Mouse (Mus musculus) midbrain, embryonic 12.5 days (tissue): ENCODE measurements around the gene 6030452D12Rik. TPM values are rescaled to one million over a fixed set of nuclear protein-coding genes. Genes with fewer than 3 reads are reported as not detected.
A peak's percentile ranks its signal among the peaks of the same experiment; 100 is the strongest.

Source experiments
- ATAC-seq: fragments of 200-750 bp; cut with Nextera tagmentation; 2 replicates; pipeline ENCODE4 v1.8.0; 2017; ENCODE audit warnings: low read depth, moderate TSS enrichment, moderate library complexity; ENCODE audit not compliant: low FRiP score
- H3K27ac ChIP-seq: fragments of 300-500 bp; sonication (generic); replicated peaks from 2 replicates; pipeline ENCODE4 v1.5.1; 2016; ENCODE audit warnings: mild to moderate bottlenecking
- H3K27me3 ChIP-seq: fragments of 300-500 bp; sonication (generic); 2 replicates; pipeline ENCODE4 v1.6.1; 2016; ENCODE audit warnings: mild to moderate bottlenecking
- H3K36me3 ChIP-seq: fragments of 300-500 bp; sonication (generic); 2 replicates; pipeline ENCODE4 v1.6.1; 2016
- H3K4me1 ChIP-seq: fragments of 300-500 bp; sonication (generic); 2 replicates; pipeline ENCODE4 v1.6.1; 2016
- H3K4me2 ChIP-seq: fragments of 300-500 bp; sonication (generic); replicated peaks from 2 replicates; pipeline ENCODE4 v1.6.1; 2016; ENCODE audit warnings: mild to moderate bottlenecking, moderate library complexity
- H3K4me3 ChIP-seq: fragments of 300-500 bp; sonication (generic); 2 replicates; pipeline ENCODE4 v1.5.1; 2016; ENCODE audit warnings: mild to moderate bottlenecking
- H3K9ac ChIP-seq: fragments of 300-500 bp; sonication (generic); replicated peaks from 2 replicates; pipeline ENCODE4 v1.6.1; 2016; ENCODE audit warnings: mild to moderate bottlenecking, moderate library complexity
- H3K9me3 ChIP-seq: fragments of 300-500 bp; sonication (generic); 2 replicates; pipeline ENCODE4 v1.6.1; 2016; ENCODE audit warnings: mild to moderate bottlenecking
- WGBS: fragments of 180-500 bp; shearing (Covaris S2); methylation state at CpG from one replicate; pipeline ENCODE4 v1.1.7; 2016; 5-methylcytosine and 5-hydroxymethylcytosine counted together
- polyA plus RNA-seq: library from polyadenylated mRNA; unstranded; fragments of >200 nt; fragmentation: Nextera tagmentation; extraction: Ambion mirVana; gene quantifications from 2 replicates; pipeline ENCODE4 v1.2.1, GENCODE M21; 2016

6030452D12Rik gene
- polyA plus RNA-seq, 1 experiment from 2014 or later, result not detected

- peak overlapping the region; percentile 17; the same call in 1 of the 2 replicates for H3K9ac ChIP-seq
- H3K4me2 ChIP-seq, result peak overlapping the region; percentile 69
- no peak overlapping the region for H3K27ac ChIP-seq
- ATAC-seq, result peak; percentile 70
- 1% methylated on average over 30 of the region's 30 CpGs for WGBS
- H3K4me1 ChIP-seq, result peaks cover 33% of the 10 kb centered on the region
- peak overlapping the region; percentile 37 for H3K4me3 ChIP-seq
- H3K27me3 ChIP-seq, result peaks cover 82% of the 10 kb centered on the region
- no peaks in the 10 kb centered on the region for H3K9me3 ChIP-seq
- H3K36me3 ChIP-seq, result no peaks in the 10 kb centered on the region
These were observed 7.5 kb downstream of the 6030452D12Rik start for GRCm38 (mm10) chr8:106507761-106508331.

GRCm38 (mm10) chr8:106508456-106508855 is 8.1 kb downstream of the 6030452D12Rik start:
- Histone ChIP-seq H3K4me1 (peaks cover 33% of the 10 kb centered on the region), H3K27ac (no peak overlapping the region), H3K4me2 (peak overlapping the region; percentile 69), H3K4me3 (peak overlapping the region; percentile 37; the same call in 1 of the 2 replicates), H3K9ac (no peak overlapping the region; the same call in 1 of the 2 replicates), H3K9me3 (no peaks in the 10 kb centered on the region), H3K36me3 (no peaks in the 10 kb centered on the region), H3K27me3 (peaks cover 88% of the 10 kb centered on the region)
- 21% methylated on average over 3 of the region's 3 CpGs for WGBS
- ATAC-seq, result no peak

- Histone ChIP-seq H3K27ac (no peak overlapping the region), H3K27me3 (peaks cover 94% of the 10 kb centered on the region), H3K36me3 (no peaks in the 10 kb centered on the region), H3K4me2 (no peak overlapping the region), H3K4me3 (no peak overlapping the region), H3K4me1 (peaks cover 33% of the 10 kb centered on the region), H3K9me3 (no peaks in the 10 kb centered on the region), H3K9ac (no peak overlapping the region)
- WGBS, result 50% methylated on average over 8 of the region's 8 CpGs
- no peak for ATAC-seq
These were observed 8.9 kb downstream of the 6030452D12Rik start for GRCm38 (mm10) chr8:106509079-106509780.

GRCm38 (mm10) chr8:106510365-106510975 is 10.1 kb downstream of the 6030452D12Rik start, which contains the start of gene Cdh3:
TSS of gene Cdh3 (plus strand) at chr8:106510891.
- H3K4me3 ChIP-seq, result peak within 1 kb of the TSS; percentile 37
- H3K9ac ChIP-seq, result peak within 1 kb of the TSS; percentile 29; the same call in 1 of the 2 replicates
- WGBS, result under 1% methylated on average over 34 of the region's 34 CpGs
- no peaks in the 10 kb centered on the region for H3K36me3 ChIP-seq
- peaks cover 33% of the 10 kb centered on the region for H3K4me1 ChIP-seq
- H3K27ac ChIP-seq, result no peak within 1 kb of the TSS
- ATAC-seq, result 0 out of 2 replicates have a peak, but pooled peaks have one; percentile 7
- H3K9me3 ChIP-seq, result no peaks in the 10 kb centered on the region
- peak within 1 kb of the TSS; percentile 52 for H3K4me2 ChIP-seq
- peaks cover 84% of the 10 kb centered on the region for H3K27me3 ChIP-seq

GRCm38 (mm10) chr8:106511065-106511501 is 10.8 kb downstream of the 6030452D12Rik start:
- Histone ChIP-seq H3K4me1 (peaks cover 33% of the 10 kb centered on the region), H3K27ac (no peak overlapping the region), H3K9me3 (no peaks in the 10 kb centered on the region), H3K27me3 (peaks cover 80% of the 10 kb centered on the region), H3K36me3 (no peaks in the 10 kb centered on the region), H3K9ac (peak overlapping the region; percentile 29; the same call in 1 of the 2 replicates), H3K4me2 (peak overlapping the region; percentile 52), H3K4me3 (peak overlapping the region; percentile 37)
- 2% methylated on average over 22 of the region's 22 CpGs for WGBS
- peak; percentile 17; the same call in 1 of the 2 replicates for ATAC-seq

- H3K4me2 ChIP-seq, result peak overlapping the region; percentile 52
- no peaks in the 10 kb centered on the region for H3K9me3 ChIP-seq
- no peaks in the 10 kb centered on the region for H3K36me3 ChIP-seq
- WGBS, result under 1% methylated on average over 29 of the region's 30 CpGs
- peaks cover 75% of the 10 kb centered on the region for H3K27me3 ChIP-seq
- H3K4me3 ChIP-seq, result peak overlapping the region; percentile 37
- no peak overlapping the region for H3K27ac ChIP-seq
- ATAC-seq, result peak; percentile 55
- peak overlapping the region; percentile 29; the same call in 1 of the 2 replicates for H3K9ac ChIP-seq
- H3K4me1 ChIP-seq, result peaks cover 33% of the 10 kb centered on the region
These were observed 11.3 kb downstream of the 6030452D12Rik start for GRCm38 (mm10) chr8:106511531-106512041.

- Histone ChIP-seq H3K4me3 (no peak overlapping the region), H3K9me3 (no peaks in the 10 kb centered on the region), H3K4me1 (peaks cover 27% of the 10 kb centered on the region), H3K9ac (no peak overlapping the region), H3K4me2 (no peak overlapping the region), H3K36me3 (no peaks in the 10 kb centered on the region), H3K27me3 (peaks cover 64% of the 10 kb centered on the region), H3K27ac (no peak overlapping the region)
- 65% methylated on average over 7 of the region's 7 CpGs for WGBS
- no peak for ATAC-seq
These were observed 12.3 kb downstream of the 6030452D12Rik start for GRCm38 (mm10) chr8:106512475-106513150.

GRCm38 (mm10) chr8:106515946-106516479 is 15.7 kb downstream of the 6030452D12Rik start:
- no peak for ATAC-seq

GRCm38 (mm10) chr8:106516581-106516980 is 16.3 kb downstream of the 6030452D12Rik start:
- H3K27ac ChIP-seq, result no peak overlapping the region
- WGBS, result 87% methylated on average over 2 of the region's 2 CpGs
- no peaks in the 10 kb centered on the region for H3K9me3 ChIP-seq
- no peak overlapping the region for H3K9ac ChIP-seq
- H3K4me1 ChIP-seq, result peaks cover 4% of the 10 kb centered on the region
- H3K27me3 ChIP-seq, result peaks cover 25% of the 10 kb centered on the region
- no peak overlapping the region for H3K4me2 ChIP-seq
- no peaks in the 10 kb centered on the region for H3K36me3 ChIP-seq
- H3K4me3 ChIP-seq, result no peak overlapping the region
- ATAC-seq, result no peak

More at GRCm38 (mm10) chr8:106515946-106516479, 15.7 kb downstream of the 6030452D12Rik start:
- H3K9ac ChIP-seq, result no peak overlapping the region
- no peak overlapping the region for H3K4me2 ChIP-seq
- 17% methylated on average over 1 of the region's 1 CpGs for WGBS
- no peaks in the 10 kb centered on the region for H3K36me3 ChIP-seq
- peaks cover 9% of the 10 kb centered on the region for H3K4me1 ChIP-seq
- H3K27me3 ChIP-seq, result peaks cover 30% of the 10 kb centered on the region
- no peaks in the 10 kb centered on the region for H3K9me3 ChIP-seq
- no peak overlapping the region for H3K4me3 ChIP-seq
- no peak overlapping the region for H3K27ac ChIP-seq

- ATAC-seq, result no peak
- H3K9ac ChIP-seq, result no peak overlapping the region
- no peaks in the 10 kb centered on the region for H3K4me1 ChIP-seq
- H3K27me3 ChIP-seq, result peaks cover 3% of the 10 kb centered on the region; the same call in 1 of the 2 replicates
- no peak overlapping the region for H3K4me3 ChIP-seq
- 53% methylated on average over 3 of the region's 3 CpGs for WGBS
- H3K4me2 ChIP-seq, result no peak overlapping the region
- H3K27ac ChIP-seq, result no peak overlapping the region
- no peaks in the 10 kb centered on the region for H3K9me3 ChIP-seq
- H3K36me3 ChIP-seq, result no peaks in the 10 kb centered on the region
These were observed 18.4 kb downstream of the 6030452D12Rik start for GRCm38 (mm10) chr8:106518763-106519162.

- ATAC-seq, result no peak
- H3K4me2 ChIP-seq, result no peak overlapping the region
- H3K9ac ChIP-seq, result no peak overlapping the region
- no peaks in the 10 kb centered on the region for H3K27me3 ChIP-seq
- no peak overlapping the region for H3K4me3 ChIP-seq
- no peaks in the 10 kb centered on the region for H3K9me3 ChIP-seq
- no peaks in the 10 kb centered on the region for H3K4me1 ChIP-seq
- WGBS, result 88% methylated on average over 7 of the region's 7 CpGs
- H3K36me3 ChIP-seq, result no peaks in the 10 kb centered on the region
- H3K27ac ChIP-seq, result no peak overlapping the region
These were observed 20.3 kb downstream of the 6030452D12Rik start for GRCm38 (mm10) chr8:106520578-106520977.
